8 mouse cellular contexts compared by ENCODE assay signal in genomic region chr11:68900519-68901350, GRCm38 (mm10). TPM values are rescaled to one million over a fixed set of nuclear protein-coding genes. Genes with fewer than 3 reads are reported as not detected.
DNase-seq lines count a peak whose midpoint lies in the region; ATAC-seq and TF ChIP-seq lines count a peak whose summit lies in the region.

No protein-coding gene starts in this region.

- peaks cover 30% of the 10 kb centered on the region for H3K36me3 ChIP-seq in liver, adult 2 months (ENCODE audit: control insufficient read depth, insufficient read depth, low read length)
- peaks cover 30% of the 10 kb centered on the region for H3K36me3 ChIP-seq in embryonic facial prominence, embryonic 13.5 days
- peaks cover 21% of the 10 kb centered on the region; the same call in 1 of the 2 replicates for H3K36me3 ChIP-seq in hindbrain, postnatal 0 days (ENCODE audit: insufficient read depth, low read length)
- H3K36me3 ChIP-seq in neural tube, embryonic 13.5 days: peaks cover 31% of the 10 kb centered on the region

- H3K9me3 ChIP-seq in embryonic facial prominence, embryonic 13.5 days: no peaks in the 10 kb centered on the region
- H3K9me3 ChIP-seq in hindbrain, postnatal 0 days (ENCODE audit: low read length): no peaks in the 10 kb centered on the region
- H3K9me3 ChIP-seq in neural tube, embryonic 13.5 days: no peaks in the 10 kb centered on the region

- WGBS in liver, adult 2 months: 25% methylated on average over 31 of the region's 31 CpGs
- 21% methylated on average over 31 of the region's 31 CpGs for WGBS in embryonic facial prominence, embryonic 13.5 days
- 25% methylated on average over 31 of the region's 31 CpGs for WGBS in hindbrain, postnatal 0 days
- WGBS in neural tube, embryonic 13.5 days: 28% methylated on average over 31 of the region's 31 CpGs

- TF ChIP-seq CTCF in liver, adult 2 months (IDR thresholded peaks at IDR 0.05; ENCODE audit: low read depth, low read length): no peak
- TF ChIP-seq CTCF in hindbrain, postnatal 0 days (IDR thresholded peaks at IDR 0.05; ENCODE audit: low read depth): no peak

- peak; percentile 17; the same call in 1 of the 2 replicates for ATAC-seq in embryonic facial prominence, embryonic 13.5 days (ENCODE audit: insufficient number of reproducible peaks, insufficient read depth, low FRiP score, low TSS enrichment, low read depth)
- peak; percentile 65 for ATAC-seq in hindbrain, postnatal 0 days
- ATAC-seq in neural tube, embryonic 13.5 days (ENCODE audit: low read depth): peak; percentile 60
- ATAC-seq in CD4-positive, CD25-positive, alpha-beta regulatory T cell, adult 4 months: no peak
- no peak for ATAC-seq in megakaryocyte-erythroid progenitor cell, adult 5-6 weeks (replicated peaks; ENCODE audit: low FRiP score, low TSS enrichment, poor library complexity, severe bottlenecking)

- H3K27me3 ChIP-seq in liver, adult 2 months (ENCODE audit: control insufficient read depth, insufficient read depth, low read length): no peaks in the 10 kb centered on the region
- H3K27me3 ChIP-seq in embryonic facial prominence, embryonic 13.5 days: peaks cover 7% of the 10 kb centered on the region
- no peaks in the 10 kb centered on the region for H3K27me3 ChIP-seq in hindbrain, postnatal 0 days (ENCODE audit: insufficient read depth, low read length)
- H3K27me3 ChIP-seq in neural tube, embryonic 13.5 days: peaks cover 10% of the 10 kb centered on the region; the same call in 1 of the 2 replicates

- peak overlapping the region; percentile 61 for H3K4me3 ChIP-seq in liver, adult 2 months (ENCODE audit: insufficient read depth, low read depth, low read length)
- peak overlapping the region; percentile 97 for H3K4me3 ChIP-seq in embryonic facial prominence, embryonic 13.5 days
- H3K4me3 ChIP-seq in hindbrain, postnatal 0 days (ENCODE audit: low read length): peak overlapping the region; percentile 86
- peak overlapping the region; percentile 72 for H3K4me3 ChIP-seq in neural tube, embryonic 13.5 days

- H3K27ac ChIP-seq in liver, adult 2 months (replicated peaks; ENCODE audit: insufficient read depth, low read depth, low read length): no peak overlapping the region
- H3K27ac ChIP-seq in embryonic facial prominence, embryonic 13.5 days: no peak overlapping the region
- H3K27ac ChIP-seq in hindbrain, postnatal 0 days: no peak overlapping the region
- H3K27ac ChIP-seq in neural tube, embryonic 13.5 days (replicated peaks): no peak overlapping the region

- DNase-seq in liver, adult 2 months (ENCODE audit: extremely low read depth, low read depth, low spot score): no peak
- no peak for DNase-seq in liver
- DNase-seq in hindbrain, postnatal 0 days (ENCODE audit: low spot score): peak; percentile 2
- no peak for DNase-seq in gastrocnemius, postnatal 4 days (ENCODE audit: low spot score in 2 of 2)

- no peaks in the 10 kb centered on the region for H3K79me2 ChIP-seq in liver, adult 2 months (ENCODE audit: control insufficient read depth, insufficient read depth, low read length)

- peak overlapping the region; percentile 74 for H3K4me2 ChIP-seq in embryonic facial prominence, embryonic 13.5 days
- peak overlapping the region; percentile 61 for H3K4me2 ChIP-seq in hindbrain, postnatal 0 days (ENCODE audit: low read depth, low read length)
- H3K4me2 ChIP-seq in neural tube, embryonic 13.5 days: peak overlapping the region; percentile 69

- H3K9ac ChIP-seq in liver, adult 2 months (ENCODE audit: low read depth, low read length): peak overlapping the region; percentile 56
- H3K9ac ChIP-seq in embryonic facial prominence, embryonic 13.5 days: peak overlapping the region; percentile 100
- peak overlapping the region; percentile 44; the same call in 1 of the 2 replicates for H3K9ac ChIP-seq in hindbrain, postnatal 0 days (replicated peaks; ENCODE audit: low read length)
- H3K9ac ChIP-seq in neural tube, embryonic 13.5 days: peak overlapping the region; percentile 60

- H3K4me1 ChIP-seq in liver, adult 2 months (ENCODE audit: control insufficient read depth, insufficient read depth, low read length): no peaks in the 10 kb centered on the region
- H3K4me1 ChIP-seq in embryonic facial prominence, embryonic 13.5 days: peaks cover 11% of the 10 kb centered on the region
- H3K4me1 ChIP-seq in hindbrain, postnatal 0 days (ENCODE audit: insufficient read depth, low read length): no peaks in the 10 kb centered on the region
- peaks cover 15% of the 10 kb centered on the region for H3K4me1 ChIP-seq in neural tube, embryonic 13.5 days (replicated peaks)

- TF ChIP-seq POLR2A in liver, adult 2 months (IDR thresholded peaks at IDR 0.05; ENCODE audit: extremely low read depth, insufficient read depth, low read length): no peak

RNA-seq across cellular contexts. Expression of gene Rpl26, which starts 0.6 kb away (rescaled TPM):
- 1,005 and 1,133 TPM in 2 replicates for total RNA-seq in liver, adult 2 months (2014; rRNA removed)
- 292 and 293 TPM in 2 replicates for polyA plus RNA-seq in liver, adult 2 months (2012; rRNA removed)
- polyA plus RNA-seq in embryonic facial prominence, embryonic 13.5 days (2015; fragmentation: Nextera tagmentation; extraction: Ambion mirVana): 1,181 and 1,252 TPM in 2 replicates
- total RNA-seq in hindbrain, postnatal 0 days (2014; rRNA removed): 1,103 and 1,196 TPM in 2 replicates
- polyA plus RNA-seq in hindbrain, postnatal 0 days (2015; fragmentation: Nextera tagmentation; extraction: Ambion mirVana): 608 and 621 TPM in 2 replicates
- polyA plus RNA-seq in neural tube, embryonic 13.5 days (2015; fragmentation: Nextera tagmentation; extraction: Ambion mirVana): 743 and 760 TPM in 2 replicates
- total RNA-seq in gastrocnemius, postnatal 4 days (2021): 1,000 to 10,000 TPM; 1,219 to 1,338 TPM
- 1,000 to 10,000 TPM; 1,826 to 2,291 TPM for polyA plus RNA-seq in CD4-positive, CD25-positive, alpha-beta regulatory T cell, adult 4 months (2017; shearing (Covaris generic))
- 5,476 and 5,943 TPM in 2 replicates for total RNA-seq in megakaryocyte-erythroid progenitor cell, adult 5-6 weeks (2014; fragmentation: Nextera tagmentation)
- total RNA-seq in megakaryocyte-erythroid progenitor cell, adult 5-6 weeks (2017): 6,111 and 7,527 TPM in 2 replicates

RNA-seq across cellular contexts. Expression of gene Rnf222, which starts 12.4 kb away (rescaled TPM):
- under 0.01 and 0.07 TPM in 2 replicates for total RNA-seq in liver, adult 2 months (2014; rRNA removed)
- polyA plus RNA-seq in liver, adult 2 months (2012; rRNA removed): 0.11 TPM in 1 of 2 replicates, not detected in the other
- polyA plus RNA-seq in embryonic facial prominence, embryonic 13.5 days (2015; fragmentation: Nextera tagmentation; extraction: Ambion mirVana): 0.26 and 0.30 TPM in 2 replicates
- 0.16 TPM in 1 of 2 replicates, not detected in the other for total RNA-seq in hindbrain, postnatal 0 days (2014; rRNA removed)
- polyA plus RNA-seq in hindbrain, postnatal 0 days (2015; fragmentation: Nextera tagmentation; extraction: Ambion mirVana): not detected in 2 replicates
- not detected in 2 replicates for polyA plus RNA-seq in neural tube, embryonic 13.5 days (2015; fragmentation: Nextera tagmentation; extraction: Ambion mirVana)
- total RNA-seq in gastrocnemius, postnatal 4 days (2021): under 1 TPM in 1 of 2 experiments, not detected in 1; 0.07 TPM
- polyA plus RNA-seq in CD4-positive, CD25-positive, alpha-beta regulatory T cell, adult 4 months (2017; shearing (Covaris generic)): not detected
- not detected in 2 replicates for total RNA-seq in megakaryocyte-erythroid progenitor cell, adult 5-6 weeks (2014; fragmentation: Nextera tagmentation)
- not detected in 2 replicates for total RNA-seq in megakaryocyte-erythroid progenitor cell, adult 5-6 weeks (2017)

RNA-seq across cellular contexts. Expression of gene Odf4, which starts 26.1 kb away (rescaled TPM):
- total RNA-seq in liver, adult 2 months (2014; rRNA removed): not detected in 2 replicates
- polyA plus RNA-seq in liver, adult 2 months (2012; rRNA removed): not detected in 2 replicates
- polyA plus RNA-seq in embryonic facial prominence, embryonic 13.5 days (2015; fragmentation: Nextera tagmentation; extraction: Ambion mirVana): not detected in 2 replicates
- total RNA-seq in hindbrain, postnatal 0 days (2014; rRNA removed): 1.3 TPM in 1 of 2 replicates, not detected in the other
- 0.58 and 0.88 TPM in 2 replicates for polyA plus RNA-seq in hindbrain, postnatal 0 days (2015; fragmentation: Nextera tagmentation; extraction: Ambion mirVana)
- polyA plus RNA-seq in neural tube, embryonic 13.5 days (2015; fragmentation: Nextera tagmentation; extraction: Ambion mirVana): 0.40 TPM in 1 of 2 replicates, not detected in the other
- not detected for total RNA-seq in gastrocnemius, postnatal 4 days (2021)
- polyA plus RNA-seq in CD4-positive, CD25-positive, alpha-beta regulatory T cell, adult 4 months (2017; shearing (Covaris generic)): not detected
- total RNA-seq in megakaryocyte-erythroid progenitor cell, adult 5-6 weeks (2014; fragmentation: Nextera tagmentation): not detected in 2 replicates
- not detected in 2 replicates for total RNA-seq in megakaryocyte-erythroid progenitor cell, adult 5-6 weeks (2017)

RNA-seq across cellular contexts. Expression of gene Ndel1, which starts 29.1 kb away (rescaled TPM):
- 41.3 and 45.8 TPM in 2 replicates for total RNA-seq in liver, adult 2 months (2014; rRNA removed)
- polyA plus RNA-seq in liver, adult 2 months (2012; rRNA removed): 27.5 and 33.8 TPM in 2 replicates
- 90.9 and 97.2 TPM in 2 replicates for polyA plus RNA-seq in embryonic facial prominence, embryonic 13.5 days (2015; fragmentation: Nextera tagmentation; extraction: Ambion mirVana)
- 90.6 and 96.2 TPM in 2 replicates for total RNA-seq in hindbrain, postnatal 0 days (2014; rRNA removed)
- 101 and 105 TPM in 2 replicates for polyA plus RNA-seq in hindbrain, postnatal 0 days (2015; fragmentation: Nextera tagmentation; extraction: Ambion mirVana)
- polyA plus RNA-seq in neural tube, embryonic 13.5 days (2015; fragmentation: Nextera tagmentation; extraction: Ambion mirVana): 96.9 and 97.7 TPM in 2 replicates
- total RNA-seq in gastrocnemius, postnatal 4 days (2021): 10 to 100 TPM; 76.4 to 86.4 TPM
- 10 to 100 TPM; 29.6 to 33.9 TPM for polyA plus RNA-seq in CD4-positive, CD25-positive, alpha-beta regulatory T cell, adult 4 months (2017; shearing (Covaris generic))
- total RNA-seq in megakaryocyte-erythroid progenitor cell, adult 5-6 weeks (2014; fragmentation: Nextera tagmentation): 22.5 and 35.7 TPM in 2 replicates
- 45.6 and 99.1 TPM in 2 replicates for total RNA-seq in megakaryocyte-erythroid progenitor cell, adult 5-6 weeks (2017)

RNA-seq across cellular contexts. Expression of gene Arhgef15, which starts 56.5 kb away (rescaled TPM):
- total RNA-seq in liver, adult 2 months (2014; rRNA removed): 2.4 and 3.2 TPM in 2 replicates
- 11.7 and 14.8 TPM in 2 replicates for polyA plus RNA-seq in liver, adult 2 months (2012; rRNA removed)
- polyA plus RNA-seq in embryonic facial prominence, embryonic 13.5 days (2015; fragmentation: Nextera tagmentation; extraction: Ambion mirVana): 6.7 and 7.2 TPM in 2 replicates
- 21.2 and 45.2 TPM in 2 replicates for total RNA-seq in hindbrain, postnatal 0 days (2014; rRNA removed)
- 25.7 and 27.5 TPM in 2 replicates for polyA plus RNA-seq in hindbrain, postnatal 0 days (2015; fragmentation: Nextera tagmentation; extraction: Ambion mirVana)
- 14.4 and 14.8 TPM in 2 replicates for polyA plus RNA-seq in neural tube, embryonic 13.5 days (2015; fragmentation: Nextera tagmentation; extraction: Ambion mirVana)
- 10 to 100 TPM; 16.9 to 19.0 TPM for total RNA-seq in gastrocnemius, postnatal 4 days (2021)
- polyA plus RNA-seq in CD4-positive, CD25-positive, alpha-beta regulatory T cell, adult 4 months (2017; shearing (Covaris generic)): under 1 TPM; 0.16 to 0.19 TPM
- not detected in 2 replicates for total RNA-seq in megakaryocyte-erythroid progenitor cell, adult 5-6 weeks (2014; fragmentation: Nextera tagmentation)
- not detected in 2 replicates for total RNA-seq in megakaryocyte-erythroid progenitor cell, adult 5-6 weeks (2017)

Comparison
In these comparisons a context has a peak if more than half of its experiments do, and no peak if none do; other contexts are left out.
1. H3K9ac ChIP-seq: peak in every context shown above with its lines; median percentile 100 in embryonic facial prominence, embryonic 13.5 days; 60 in neural tube, embryonic 13.5 days; 56 in liver, adult 2 months; 44 in hindbrain, postnatal 0 days.
2. ATAC-seq: peak in embryonic facial prominence, embryonic 13.5 days (single experiment), hindbrain, postnatal 0 days (single experiment) and neural tube, embryonic 13.5 days (single experiment); none in CD4-positive, CD25-positive, alpha-beta regulatory T cell, adult 4 months (single experiment) and megakaryocyte-erythroid progenitor cell, adult 5-6 weeks (single experiment).
3. Peak in every context shown above with its lines, with median percentiles within 50 percentile points of each other: H3K4me3 ChIP-seq and H3K4me2 ChIP-seq.